Mouse (Mus musculus): Measurements from ENCODE around the gene Mllt10.

Gene Mllt10

GRCm38 (mm10) chr2:18051831-18052170, 3.2 kb upstream of the Mllt10 start:
- no peak for DNase-seq (ENCODE audit: low spot score in 2 of 2)

GRCm38 (mm10) chr2:18052581-18052980, 2.5 kb upstream of the Mllt10 start:
- DNase-seq (ENCODE audit: low spot score in 2 of 2): no peak

- DNase-seq (ENCODE audit: low spot score in 2 of 2): no peak
These were observed 1.6 kb upstream of the Mllt10 start for GRCm38 (mm10) chr2:18053243-18053950.

- DNase-seq (ENCODE audit: low spot score in 2 of 2): peak in 1 of 2 experiments; percentile 48
These were observed 996 bp upstream of the Mllt10 start for GRCm38 (mm10) chr2:18053951-18054530.

- peak; percentile 95 to 97 for DNase-seq (ENCODE audit: low spot score in 2 of 2)
These were observed 1.1 kb downstream of the Mllt10 start for GRCm38 (mm10) chr2:18055929-18056785.

- peak; percentile 96 to 97 for DNase-seq (ENCODE audit: low spot score in 2 of 2)
These were observed 1.8 kb downstream of the Mllt10 start for GRCm38 (mm10) chr2:18056786-18057255.

- DNase-seq (ENCODE audit: low spot score in 2 of 2): peak; percentile 50 to 69
These were observed 2.5 kb downstream of the Mllt10 start for GRCm38 (mm10) chr2:18057336-18058145.

- no peak for DNase-seq (ENCODE audit: low spot score in 2 of 2)
These were observed 3.2 kb downstream of the Mllt10 start for GRCm38 (mm10) chr2:18058146-18058708.

- no peak for DNase-seq (ENCODE audit: low spot score in 2 of 2)
These were observed 4.0 kb downstream of the Mllt10 start for GRCm38 (mm10) chr2:18059063-18059462.

- DNase-seq (ENCODE audit: low spot score in 2 of 2): no peak
These were observed 4.9 kb downstream of the Mllt10 start for GRCm38 (mm10) chr2:18059891-18060290.

GRCm38 (mm10) chr2:18060396-18060795, 5.4 kb downstream of the Mllt10 start:
- no peak for DNase-seq (ENCODE audit: low spot score in 2 of 2)

GRCm38 (mm10) chr2:18063763-18064251, 8.8 kb downstream of the Mllt10 start:
- DNase-seq (ENCODE audit: low spot score in 2 of 2): no peak

- DNase-seq (ENCODE audit: low spot score in 2 of 2): peak; percentile 90 to 91
These were observed 9.4 kb downstream of the Mllt10 start for GRCm38 (mm10) chr2:18064356-18064858.

GRCm38 (mm10) chr2:18064941-18065707, 10.1 kb downstream of the Mllt10 start:
- peak; percentile 70 to 71 for DNase-seq (ENCODE audit: low spot score in 2 of 2)

- no peak for DNase-seq (ENCODE audit: low spot score in 2 of 2)
These were observed 10.6 kb downstream of the Mllt10 start for GRCm38 (mm10) chr2:18065708-18066030.

GRCm38 (mm10) chr2:18066436-18066835, 11.4 kb downstream of the Mllt10 start:
- no peak for DNase-seq (ENCODE audit: low spot score in 2 of 2)

GRCm38 (mm10) chr2:18068071-18068796, 13.2 kb downstream of the Mllt10 start:
- no peak for DNase-seq (ENCODE audit: low spot score in 2 of 2)

GRCm38 (mm10) chr2:18071947-18072346, 16.9 kb downstream of the Mllt10 start:
- no peak for DNase-seq (ENCODE audit: low spot score in 2 of 2)

- DNase-seq (ENCODE audit: low spot score in 2 of 2): no peak
These were observed 25.3 kb downstream of the Mllt10 start for GRCm38 (mm10) chr2:18080182-18080860.
